Mouse (Mus musculus) heart, postnatal 0 days (tissue): ENCODE data around the gene Kcnk5.

Experiments used
- CTCF ChIP-seq: IDR thresholded peaks from 2 replicates; pipeline ENCODE4 v1.5.1; 2016; ENCODE audit warnings: antibody characterized with exemption, control low read depth, low read depth
- EP300 ChIP-seq: IDR thresholded peaks from 2 replicates; pipeline ENCODE4 v1.6.1; 2016; ENCODE audit warnings: antibody characterized with exemption, low read depth

- TF ChIP-seq CTCF: no peak
- TF ChIP-seq EP300: no peak
These were observed 48.5 kb upstream of the Kcnk5 start for GRCm38 (mm10) chr14:20230063-20230491.
